11 mouse cellular contexts compared by ENCODE assay signal in the genomic region with DNA sequence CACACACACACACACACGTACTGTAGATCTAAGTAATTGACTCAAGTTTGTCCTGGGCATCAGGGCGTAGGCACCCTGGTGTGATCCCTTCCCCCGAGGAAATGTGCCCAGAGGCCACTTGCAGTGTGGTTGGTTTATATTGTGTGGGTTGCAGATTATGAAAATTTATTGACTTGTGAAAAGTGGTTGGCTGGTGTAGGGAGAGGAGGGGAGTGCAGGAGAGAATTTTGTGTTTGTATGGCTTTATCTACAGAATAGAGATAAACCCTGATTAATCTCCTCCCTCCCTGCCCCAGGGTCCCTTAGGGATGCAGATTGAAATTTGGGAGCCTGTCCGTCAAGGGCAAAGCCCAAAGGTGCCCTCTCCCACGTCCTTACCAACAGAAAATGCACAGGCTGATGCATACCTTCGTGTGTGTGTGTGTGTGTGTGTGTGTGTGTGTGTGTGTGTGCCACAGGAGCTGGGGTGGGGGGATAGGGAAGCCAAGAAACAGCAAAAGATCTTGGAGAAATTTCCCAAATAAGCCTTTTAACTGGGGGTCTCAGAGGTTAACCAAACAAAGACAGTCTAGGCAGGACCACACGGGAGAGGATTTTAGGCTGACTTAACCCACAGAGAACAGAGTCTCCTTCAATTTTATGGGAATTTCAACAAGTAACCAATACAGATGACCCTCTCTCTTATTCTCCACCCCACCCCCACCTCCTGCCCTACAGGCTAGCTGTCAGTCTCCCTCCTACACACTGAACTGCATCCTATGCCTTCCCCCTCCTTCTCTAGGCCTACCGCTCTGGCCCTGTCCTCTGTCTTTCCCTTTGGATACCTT. TPM values are rescaled to one million over a fixed set of nuclear protein-coding genes. Genes with fewer than 3 reads are reported as not detected.
DNase-seq lines count a peak whose midpoint lies in the region; ATAC-seq and TF ChIP-seq lines count a peak whose summit lies in the region.
"Had no signal": no experiment of that assay in that cellular context is flagged by ENCODE, and none has a peak within 500 bp of the region (broad histone marks: within the 10 kb centered on the region; RNA-seq: fewer than 3 reads in every experiment).

No protein-coding gene starts in this region.

- H3K27ac ChIP-seq in hindbrain, embryonic 15.5 days (replicated peaks), result no peak overlapping the region
- no peak overlapping the region for H3K27ac ChIP-seq in midbrain, postnatal 0 days (ENCODE audit: low read depth, low read length)

- no peak overlapping the region for H3K9ac ChIP-seq in hindbrain, embryonic 15.5 days
- no peak overlapping the region for H3K9ac ChIP-seq in midbrain, postnatal 0 days (replicated peaks; ENCODE audit: low read length, poor library complexity, severe bottlenecking)

- H3K4me3 ChIP-seq in hindbrain, embryonic 15.5 days, result peak overlapping the region; percentile 41
- H3K4me3 ChIP-seq in midbrain, postnatal 0 days (ENCODE audit: low read depth, low read length), result peak overlapping the region; percentile 39

- no peaks in the 10 kb centered on the region for H3K36me3 ChIP-seq in hindbrain, embryonic 15.5 days
- H3K36me3 ChIP-seq in midbrain, postnatal 0 days (ENCODE audit: insufficient read depth, low read length), result no peaks in the 10 kb centered on the region

- DNase-seq in R1 (ENCODE audit: low read depth, low spot score), result peak; percentile 17
- peak; percentile 39 for DNase-seq in embryo, embryonic 11 days
- no peak for DNase-seq in midbrain, postnatal 0 days (ENCODE audit: low spot score)
- DNase-seq in spleen, adult 12 weeks (ENCODE audit: low spot score), result no peak
- DNase-seq in right cerebral cortex, postnatal 10 days (ENCODE audit: low spot score in 2 of 2), result no peak
- DNase-seq: cerebellum, adult 8-10 months; gastrocnemius, postnatal 36 days; kidney, postnatal 4 days had no signal

- no peak for TF ChIP-seq CTCF in midbrain, postnatal 0 days (IDR thresholded peaks at IDR 0.05)

- H3K9me3 ChIP-seq in hindbrain, embryonic 15.5 days, result no peaks in the 10 kb centered on the region
- no peaks in the 10 kb centered on the region for H3K9me3 ChIP-seq in midbrain, postnatal 0 days (ENCODE audit: low read length)

- WGBS in hindbrain, embryonic 15.5 days, result 7% methylated on average over 8 of the region's 8 CpGs
- 15% methylated on average over 8 of the region's 8 CpGs for WGBS in midbrain, postnatal 0 days

- no peak for ATAC-seq in hindbrain, embryonic 15.5 days (ENCODE audit: low FRiP score, low read depth)
- no peak for ATAC-seq in midbrain, postnatal 0 days (ENCODE audit: low FRiP score)
- ATAC-seq in activated CD4-positive, CD25-positive, alpha-beta regulatory T cell, adult 4 months, result no peak

- H3K27me3 ChIP-seq in hindbrain, embryonic 15.5 days, result peaks cover 96% of the 10 kb centered on the region
- H3K27me3 ChIP-seq in midbrain, postnatal 0 days (ENCODE audit: insufficient read depth, low read length), result peaks cover 90% of the 10 kb centered on the region

- H3K4me1 ChIP-seq in hindbrain, embryonic 15.5 days (replicated peaks), result peaks cover 33% of the 10 kb centered on the region
- H3K4me1 ChIP-seq in midbrain, postnatal 0 days (ENCODE audit: insufficient read depth, low read length), result peaks cover 13% of the 10 kb centered on the region

- no peak overlapping the region for H3K4me2 ChIP-seq in hindbrain, embryonic 15.5 days
- no peak overlapping the region for H3K4me2 ChIP-seq in midbrain, postnatal 0 days (ENCODE audit: low read depth, low read length, poor library complexity, severe bottlenecking)

RNA-seq across cellular contexts. Expression of a gene that starts 2.5 kb away (rescaled TPM):
- polyA plus RNA-seq in hindbrain, embryonic 15.5 days (2015; fragmentation: Nextera tagmentation; extraction: Ambion mirVana), result 5.2 and 5.5 TPM in 2 replicates
- total RNA-seq in midbrain, postnatal 0 days (2014; rRNA removed), result 7.5 and 11.0 TPM in 2 replicates
- 4.3 and 5.1 TPM in 2 replicates for polyA plus RNA-seq in midbrain, postnatal 0 days (2015; fragmentation: Nextera tagmentation; extraction: Ambion mirVana)
- polyA plus RNA-seq in activated CD4-positive, CD25-positive, alpha-beta regulatory T cell, adult 4 months (2017; shearing (Covaris generic)), result not detected
- total RNA-seq: gastrocnemius, postnatal 36 days; megakaryocyte progenitor cell, adult 5-6 weeks had no signal

Comparison
In these comparisons a context has a peak if more than half of its experiments do, and no peak if none do; other contexts are left out.
1. DNase-seq: peak in R1 (single experiment) and embryo, embryonic 11 days (single experiment); none in midbrain, postnatal 0 days (single experiment), spleen, adult 12 weeks (single experiment) and right cerebral cortex, postnatal 10 days (0 of 2).